Mouse (Mus musculus): ENCODE measurements around the gene C730034F03Rik.

The C730034F03Rik gene

GRCm38 (mm10) chr15:89432946-89433345, 3.6 kb downstream of the C730034F03Rik start:
- DNase-seq (ENCODE audit: low spot score) = no peak

GRCm38 (mm10) chr15:89434136-89434535, 4.7 kb downstream of the C730034F03Rik start:
- no peak for DNase-seq (ENCODE audit: low spot score)

- DNase-seq (ENCODE audit: low spot score) = no peak
These were observed 6.5 kb downstream of the C730034F03Rik start for GRCm38 (mm10) chr15:89435878-89436277.

- DNase-seq (ENCODE audit: low spot score) = no peak
These were observed 13.2 kb downstream of the C730034F03Rik start for GRCm38 (mm10) chr15:89442486-89443070.

- peak; percentile 82 for DNase-seq (ENCODE audit: low spot score)
These were observed 23.8 kb downstream of the C730034F03Rik start for GRCm38 (mm10) chr15:89452906-89453864.

- peak; percentile 51 for DNase-seq (ENCODE audit: low spot score)
These were observed 24.6 kb downstream of the C730034F03Rik start, which contains the start of gene Mapk8ip2 for GRCm38 (mm10) chr15:89453865-89454478. Gene Mapk8ip2, plus strand, starts transcription at chr15:89453913.

GRCm38 (mm10) chr15:89454857-89455256, 25.5 kb downstream of the C730034F03Rik start:
- no peak for DNase-seq (ENCODE audit: low spot score)

GRCm38 (mm10) chr15:89455642-89456041, 26.3 kb downstream of the C730034F03Rik start:
- DNase-seq (ENCODE audit: low spot score) = no peak

GRCm38 (mm10) chr15:89458942-89459341, 29.6 kb downstream of the C730034F03Rik start:
- DNase-seq (ENCODE audit: low spot score) = no peak

- DNase-seq (ENCODE audit: low spot score) = no peak
These were observed 30.4 kb downstream of the C730034F03Rik start for GRCm38 (mm10) chr15:89459821-89460220.

GRCm38 (mm10) chr15:89460298-89460697, 30.9 kb downstream of the C730034F03Rik start:
- DNase-seq (ENCODE audit: low spot score) = no peak

GRCm38 (mm10) chr15:89461321-89461720, 31.9 kb downstream of the C730034F03Rik start:
- no peak for DNase-seq (ENCODE audit: low spot score)

GRCm38 (mm10) chr15:89462176-89462575, 32.8 kb downstream of the C730034F03Rik start:
- no peak for DNase-seq (ENCODE audit: low spot score)

- no peak for DNase-seq (ENCODE audit: low spot score)
These were observed 34.2 kb downstream of the C730034F03Rik start for GRCm38 (mm10) chr15:89463334-89464235.

- no peak for DNase-seq (ENCODE audit: low spot score)
These were observed 35.7 kb downstream of the C730034F03Rik start for GRCm38 (mm10) chr15:89465052-89465451.

- DNase-seq (ENCODE audit: low spot score) = peak; percentile 56
These were observed 39.2 kb downstream of the C730034F03Rik start for GRCm38 (mm10) chr15:89468577-89468976.

- DNase-seq (ENCODE audit: low spot score) = no peak
These were observed 42.1 kb downstream of the C730034F03Rik start for GRCm38 (mm10) chr15:89471476-89471875.

GRCm38 (mm10) chr15:89473370-89473769, 44.0 kb downstream of the C730034F03Rik start:
- no peak for DNase-seq (ENCODE audit: low spot score)

- no peak for DNase-seq (ENCODE audit: low spot score)
These were observed 44.5 kb downstream of the C730034F03Rik start for GRCm38 (mm10) chr15:89473921-89474320.

- DNase-seq (ENCODE audit: low spot score) = no peak
These were observed 45.4 kb downstream of the C730034F03Rik start for GRCm38 (mm10) chr15:89474596-89475292.

GRCm38 (mm10) chr15:89475293-89475600, 45.9 kb downstream of the C730034F03Rik start:
- no peak for DNase-seq (ENCODE audit: low spot score)
